Mouse (Mus musculus): ENCODE measurements around the gene Bcar3. TPM values are rescaled to one million over a fixed set of nuclear protein-coding genes. Genes with fewer than 3 reads are reported as not detected.

The Bcar3 gene
- polyA plus RNA-seq, 1 experiment, result 8.2 TPM

- H3K4me1 ChIP-seq (replicated peaks; ENCODE audit: control insufficient read depth, insufficient read depth, low read length), result peaks cover 5% of the 10 kb centered on the region; the same call in 1 of the 2 replicates
- WGBS, result 96% methylated on average over 7 of the region's 7 CpGs
- peaks cover 6% of the 10 kb centered on the region; the same call in 1 of the 2 replicates for H3K27me3 ChIP-seq (ENCODE audit: control insufficient read depth, insufficient read depth, low read length)
- no peak for DNase-seq
- no peak overlapping the region for H3K27ac ChIP-seq (ENCODE audit: control insufficient read depth, insufficient read depth, low read length)
- no peaks in the 10 kb centered on the region for H3K36me3 ChIP-seq (ENCODE audit: control insufficient read depth, insufficient read depth, low read length)
- TF ChIP-seq CTCF (IDR thresholded peaks at IDR 0.05; ENCODE audit: borderline replicate concordance, control insufficient read depth, extremely low read depth, insufficient read depth, low read length, poor library complexity), result no peak
- no peak for TF ChIP-seq POLR2A (IDR thresholded peaks at IDR 0.05; ENCODE audit: control insufficient read depth, extremely low read depth, insufficient read depth, low read length, poor library complexity)
- no peak overlapping the region for H3K4me3 ChIP-seq (ENCODE audit: control insufficient read depth, insufficient read depth, low read length)
These were observed 127.9 kb downstream of the Bcar3 start for GRCm38 (mm10) chr3:122421802-122422201.

DNA sequence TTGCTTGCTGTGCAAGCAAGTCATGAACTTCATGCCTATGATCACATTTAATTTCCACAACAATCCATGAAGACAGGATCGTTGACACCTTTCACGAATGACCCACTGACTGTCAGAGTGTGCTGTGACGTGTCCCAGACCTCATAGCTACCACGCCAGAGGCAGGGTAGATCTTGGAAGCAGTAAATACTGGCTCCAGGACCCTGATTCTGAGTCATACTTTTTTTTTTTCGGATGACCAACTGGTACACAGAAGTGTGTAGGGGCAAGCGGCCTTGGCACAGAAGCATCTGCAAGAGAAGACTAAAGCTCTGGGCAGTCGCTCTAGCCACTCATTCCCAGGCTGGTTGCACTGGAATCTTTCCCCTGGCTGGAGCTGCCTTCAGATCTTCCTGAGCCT, 128.3 kb downstream of the Bcar3 start:
- 92% methylated on average over 7 of the region's 7 CpGs for WGBS
- no peak overlapping the region for H3K4me3 ChIP-seq (ENCODE audit: control insufficient read depth, insufficient read depth, low read length)
- no peaks in the 10 kb centered on the region for H3K36me3 ChIP-seq (ENCODE audit: control insufficient read depth, insufficient read depth, low read length)
- DNase-seq, result no peak
- TF ChIP-seq POLR2A (IDR thresholded peaks at IDR 0.05; ENCODE audit: control insufficient read depth, extremely low read depth, insufficient read depth, low read length, poor library complexity) (no peak), CTCF (IDR thresholded peaks at IDR 0.05; ENCODE audit: borderline replicate concordance, control insufficient read depth, extremely low read depth, insufficient read depth, low read length, poor library complexity) (no peak)
- H3K4me1 ChIP-seq (replicated peaks; ENCODE audit: control insufficient read depth, insufficient read depth, low read length), result peaks cover 5% of the 10 kb centered on the region; the same call in 1 of the 2 replicates
- H3K27ac ChIP-seq (ENCODE audit: control insufficient read depth, insufficient read depth, low read length), result no peak overlapping the region
- H3K27me3 ChIP-seq (ENCODE audit: control insufficient read depth, insufficient read depth, low read length), result peaks cover 6% of the 10 kb centered on the region; the same call in 1 of the 2 replicates

DNA sequence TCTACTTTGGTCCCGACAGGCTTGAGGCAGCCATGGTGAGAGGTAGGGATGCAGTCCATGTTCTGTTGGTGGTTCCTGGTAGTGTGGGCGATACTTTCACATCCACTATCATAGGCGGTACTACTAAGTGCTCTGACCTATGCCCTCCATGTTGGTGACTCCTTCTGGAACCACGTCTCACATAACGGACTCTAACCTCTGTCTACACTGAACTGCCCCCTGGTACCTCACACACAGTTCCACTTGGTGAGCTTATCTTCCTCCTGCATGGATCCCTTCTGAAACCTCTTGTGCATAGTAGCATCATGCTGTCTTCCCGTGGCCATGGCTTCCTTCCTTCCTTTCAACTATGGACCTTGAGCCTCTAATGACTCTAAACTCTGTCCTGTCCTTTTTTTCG, 129.7 kb downstream of the Bcar3 start:
- no peak for DNase-seq
- H3K27ac ChIP-seq (ENCODE audit: control insufficient read depth, insufficient read depth, low read length), result no peak overlapping the region
- H3K36me3 ChIP-seq (ENCODE audit: control insufficient read depth, insufficient read depth, low read length), result no peaks in the 10 kb centered on the region
- H3K27me3 ChIP-seq (ENCODE audit: control insufficient read depth, insufficient read depth, low read length), result peaks cover 6% of the 10 kb centered on the region; the same call in 1 of the 2 replicates
- TF ChIP-seq POLR2A (IDR thresholded peaks at IDR 0.05; ENCODE audit: control insufficient read depth, extremely low read depth, insufficient read depth, low read length, poor library complexity) (no peak), CTCF (IDR thresholded peaks at IDR 0.05; ENCODE audit: borderline replicate concordance, control insufficient read depth, extremely low read depth, insufficient read depth, low read length, poor library complexity) (no peak)
- H3K4me3 ChIP-seq (ENCODE audit: control insufficient read depth, insufficient read depth, low read length), result no peak overlapping the region
- WGBS, result 83% methylated on average over 7 of the region's 7 CpGs
- H3K4me1 ChIP-seq (replicated peaks; ENCODE audit: control insufficient read depth, insufficient read depth, low read length), result peaks cover 5% of the 10 kb centered on the region; the same call in 1 of the 2 replicates

- H3K27ac ChIP-seq (ENCODE audit: control insufficient read depth, insufficient read depth, low read length), result no peak overlapping the region
- no peaks in the 10 kb centered on the region for H3K4me1 ChIP-seq (replicated peaks; ENCODE audit: control insufficient read depth, insufficient read depth, low read length)
- no peak overlapping the region for H3K4me3 ChIP-seq (ENCODE audit: control insufficient read depth, insufficient read depth, low read length)
- H3K36me3 ChIP-seq (ENCODE audit: control insufficient read depth, insufficient read depth, low read length), result no peaks in the 10 kb centered on the region
- DNase-seq, result no peak
- 95% methylated on average over 7 of the region's 7 CpGs for WGBS
- H3K27me3 ChIP-seq (ENCODE audit: control insufficient read depth, insufficient read depth, low read length), result no peaks in the 10 kb centered on the region
- TF ChIP-seq CTCF (IDR thresholded peaks at IDR 0.05; ENCODE audit: borderline replicate concordance, control insufficient read depth, extremely low read depth, insufficient read depth, low read length, poor library complexity) (no peak), POLR2A (IDR thresholded peaks at IDR 0.05; ENCODE audit: control insufficient read depth, extremely low read depth, insufficient read depth, low read length, poor library complexity) (no peak)
These were observed 134.4 kb downstream of the Bcar3 start for GRCm38 (mm10) chr3:122428325-122428821.

- no peak for TF ChIP-seq POLR2A (IDR thresholded peaks at IDR 0.05; ENCODE audit: control insufficient read depth, extremely low read depth, insufficient read depth, low read length, poor library complexity)
- no peak for TF ChIP-seq CTCF (IDR thresholded peaks at IDR 0.05; ENCODE audit: borderline replicate concordance, control insufficient read depth, extremely low read depth, insufficient read depth, low read length, poor library complexity)
- no peaks in the 10 kb centered on the region for H3K27me3 ChIP-seq (ENCODE audit: control insufficient read depth, insufficient read depth, low read length)
- H3K4me1 ChIP-seq (replicated peaks; ENCODE audit: control insufficient read depth, insufficient read depth, low read length), result no peaks in the 10 kb centered on the region
- no peak overlapping the region for H3K27ac ChIP-seq (ENCODE audit: control insufficient read depth, insufficient read depth, low read length)
- DNase-seq, result no peak
- no peaks in the 10 kb centered on the region for H3K36me3 ChIP-seq (ENCODE audit: control insufficient read depth, insufficient read depth, low read length)
- H3K4me3 ChIP-seq (ENCODE audit: control insufficient read depth, insufficient read depth, low read length), result no peak overlapping the region
- WGBS, result 87% methylated on average over 7 of the region's 7 CpGs
These were observed 137.0 kb downstream of the Bcar3 start for GRCm38 (mm10) chr3:122430780-122431497.

DNA sequence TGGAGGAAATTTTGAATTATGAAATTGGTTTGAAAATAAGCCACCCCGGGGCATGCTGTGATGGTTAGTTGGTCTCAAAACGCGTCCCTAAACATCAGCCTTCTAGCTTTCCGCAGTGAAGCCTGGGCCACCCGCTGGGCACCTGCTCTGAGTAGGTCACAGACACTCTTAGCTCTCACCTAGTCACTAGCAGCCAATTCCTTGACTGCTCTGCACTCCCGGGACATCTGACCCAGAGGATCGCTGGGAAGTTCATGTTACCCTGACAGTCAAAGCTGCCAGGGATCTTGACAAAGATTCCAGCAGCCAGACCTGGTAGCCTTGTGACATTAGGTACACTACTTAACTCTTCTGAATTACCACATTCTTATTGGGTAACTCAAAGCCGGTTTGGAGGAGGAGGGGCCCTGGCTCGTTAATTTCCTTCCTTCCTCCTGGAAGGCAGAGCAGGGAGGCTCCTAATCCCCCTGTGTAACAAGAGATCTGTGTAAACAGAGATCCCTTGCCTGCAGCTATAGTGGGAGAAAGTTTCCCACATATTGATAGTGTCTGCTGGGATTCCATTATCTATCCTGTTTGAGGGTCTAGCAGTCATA, 139.0 kb downstream of the Bcar3 start:
- WGBS, result 83% methylated on average over 9 of the region's 9 CpGs
- TF ChIP-seq CTCF (IDR thresholded peaks at IDR 0.05; ENCODE audit: borderline replicate concordance, control insufficient read depth, extremely low read depth, insufficient read depth, low read length, poor library complexity) (no peak), POLR2A (IDR thresholded peaks at IDR 0.05; ENCODE audit: control insufficient read depth, extremely low read depth, insufficient read depth, low read length, poor library complexity) (no peak)
- H3K4me3 ChIP-seq (ENCODE audit: control insufficient read depth, insufficient read depth, low read length), result no peak overlapping the region
- no peaks in the 10 kb centered on the region for H3K27me3 ChIP-seq (ENCODE audit: control insufficient read depth, insufficient read depth, low read length)
- H3K4me1 ChIP-seq (replicated peaks; ENCODE audit: control insufficient read depth, insufficient read depth, low read length), result no peaks in the 10 kb centered on the region
- no peak overlapping the region for H3K27ac ChIP-seq (ENCODE audit: control insufficient read depth, insufficient read depth, low read length)
- no peaks in the 10 kb centered on the region for H3K36me3 ChIP-seq (ENCODE audit: control insufficient read depth, insufficient read depth, low read length)
- no peak for DNase-seq
